Mouse (Mus musculus): Measurements from ENCODE around the gene Tnip3.

Tnip3 gene

DNA sequence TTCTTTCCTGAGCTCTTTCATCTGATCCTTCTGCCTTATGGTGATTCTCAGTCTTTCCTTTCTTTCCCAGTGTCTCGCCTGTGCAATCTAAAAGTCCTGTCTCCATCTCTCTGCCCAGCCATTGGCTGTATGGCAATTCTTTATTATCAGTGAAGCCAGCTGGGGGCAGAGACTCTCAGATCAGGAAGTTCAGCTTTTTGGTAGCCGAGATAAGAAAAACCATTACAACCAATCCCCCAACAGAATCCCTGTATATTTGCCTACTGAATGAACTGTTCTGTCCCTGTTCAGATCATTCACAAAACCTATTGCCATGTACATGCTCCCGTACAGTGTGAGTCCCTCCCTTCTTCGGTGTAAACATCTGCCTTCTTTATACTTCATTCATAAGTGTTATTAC lies 57.9 kb downstream of the Tnip3 start:
- ATAC-seq (ENCODE audit: insufficient number of reproducible peaks, low FRiP score, low TSS enrichment) = no peak

DNA sequence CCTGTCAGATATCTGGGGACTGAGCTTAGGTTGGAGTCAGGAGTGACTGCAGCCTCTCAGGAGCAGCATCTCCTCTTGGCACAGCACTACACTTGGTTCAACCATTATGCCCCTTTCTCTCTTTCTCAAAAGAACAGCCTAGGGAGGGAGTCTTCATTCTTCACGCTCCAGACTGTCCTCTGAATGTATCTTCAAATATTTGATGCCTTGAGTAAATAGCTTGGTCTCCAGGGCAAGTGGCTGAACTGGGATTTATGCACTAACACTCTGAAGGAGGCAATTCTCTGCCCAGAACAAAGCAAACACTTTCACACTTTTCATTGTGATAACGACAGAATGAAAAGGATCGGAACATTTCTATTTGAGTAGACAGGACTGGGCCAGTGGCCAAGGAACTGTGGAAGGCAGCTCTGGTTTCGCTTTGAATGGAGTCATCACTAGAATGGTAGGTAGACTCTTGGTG lies 59.8 kb downstream of the Tnip3 start:
- no peak for ATAC-seq (ENCODE audit: insufficient number of reproducible peaks, low FRiP score, low TSS enrichment)

DNA sequence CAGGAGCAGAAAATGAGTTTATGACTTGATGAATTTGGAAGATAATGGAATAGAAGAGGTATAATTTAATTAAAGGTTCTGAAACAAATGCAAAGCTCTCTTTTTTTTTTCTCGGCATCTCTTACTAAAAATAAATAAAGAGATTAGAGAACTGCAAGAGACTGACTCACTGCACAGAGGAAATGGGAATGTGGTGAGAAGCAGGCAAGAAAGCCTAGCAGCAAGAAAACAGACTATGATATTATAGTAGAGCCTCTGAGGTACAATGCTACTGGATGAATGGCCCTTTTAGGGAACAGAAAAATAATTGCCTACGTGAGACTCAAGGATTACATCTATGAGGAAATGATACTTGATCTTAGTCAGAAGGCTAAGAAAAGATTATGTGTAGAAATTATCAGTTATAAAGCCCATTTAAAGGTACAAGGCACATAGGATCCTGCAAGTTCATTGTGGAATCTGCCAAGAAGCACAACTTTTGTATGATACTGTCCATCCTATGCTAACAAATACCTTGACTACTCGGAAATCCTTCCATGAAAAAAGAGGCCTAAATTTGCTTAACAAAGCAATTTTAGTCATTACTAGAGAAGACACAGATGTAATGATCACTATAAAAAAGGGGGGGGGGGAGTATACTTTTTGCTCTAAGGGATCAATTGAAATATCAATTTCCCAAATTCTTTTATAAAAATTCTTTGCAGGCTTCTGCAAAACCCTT lies 60.4 kb downstream of the Tnip3 start:
- ATAC-seq (ENCODE audit: insufficient number of reproducible peaks, low FRiP score, low TSS enrichment) = no peak

DNA sequence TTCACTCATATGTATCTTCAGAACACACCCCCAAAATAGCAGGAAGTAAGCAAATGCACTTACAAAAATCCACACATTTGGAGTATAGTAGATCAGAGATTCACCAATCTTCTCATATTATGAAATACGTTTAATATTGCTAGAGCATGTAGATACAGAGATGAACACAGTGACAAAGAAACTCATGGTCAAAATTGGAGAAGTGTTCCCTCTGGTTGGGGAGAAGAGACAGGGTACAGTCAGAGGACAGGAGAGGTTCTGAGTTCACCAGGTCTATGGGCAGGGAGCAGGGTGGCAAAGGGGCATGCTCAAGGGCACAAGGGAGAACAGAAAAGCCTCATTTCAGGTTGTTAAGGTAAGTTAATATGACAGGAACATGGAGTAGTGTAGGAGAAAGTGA lies 63.7 kb downstream of the Tnip3 start:
- ATAC-seq (ENCODE audit: insufficient number of reproducible peaks, low FRiP score, low TSS enrichment) = no peak

DNA sequence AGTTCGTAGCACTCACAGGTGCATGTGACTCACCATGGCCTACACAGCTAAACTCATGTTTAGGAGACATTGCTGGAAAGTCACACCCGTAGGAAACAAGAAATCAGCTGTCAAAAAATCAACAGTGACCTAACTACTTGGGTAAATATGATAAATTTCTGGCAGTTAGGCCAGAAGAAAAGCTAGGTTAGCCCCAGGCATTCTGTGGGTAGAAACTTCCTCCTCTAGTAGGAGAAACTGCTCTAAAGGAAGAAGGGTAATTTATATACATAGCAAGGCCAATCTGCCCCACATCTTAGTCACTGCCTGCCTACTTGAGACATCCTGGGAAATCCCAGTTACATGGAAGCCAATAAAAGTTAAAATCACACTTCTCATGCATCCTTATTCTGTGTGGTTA lies 64.9 kb downstream of the Tnip3 start:
- ATAC-seq (ENCODE audit: insufficient number of reproducible peaks, low FRiP score, low TSS enrichment) = no peak

DNA sequence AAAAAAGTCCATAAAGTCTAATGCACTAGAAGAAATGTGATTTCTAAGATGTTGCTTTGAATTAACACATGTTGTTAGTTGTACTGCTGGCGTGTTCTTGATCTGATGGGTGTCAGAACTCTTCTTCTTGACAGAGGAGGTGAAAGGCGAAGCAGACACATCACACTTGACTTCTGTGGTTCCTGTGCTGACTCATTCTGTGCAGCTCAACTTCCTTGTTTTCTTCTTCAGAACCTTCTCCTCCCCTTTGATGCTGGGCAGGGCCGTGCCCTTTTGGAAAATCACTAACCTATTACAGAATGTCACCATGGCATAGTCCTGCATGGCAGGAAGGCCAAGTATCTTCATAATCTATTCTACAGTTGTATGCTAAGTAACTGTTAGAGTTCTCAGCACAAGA lies 69.1 kb downstream of the Tnip3 start:
- ATAC-seq (ENCODE audit: insufficient number of reproducible peaks, low FRiP score, low TSS enrichment) = no peak

DNA sequence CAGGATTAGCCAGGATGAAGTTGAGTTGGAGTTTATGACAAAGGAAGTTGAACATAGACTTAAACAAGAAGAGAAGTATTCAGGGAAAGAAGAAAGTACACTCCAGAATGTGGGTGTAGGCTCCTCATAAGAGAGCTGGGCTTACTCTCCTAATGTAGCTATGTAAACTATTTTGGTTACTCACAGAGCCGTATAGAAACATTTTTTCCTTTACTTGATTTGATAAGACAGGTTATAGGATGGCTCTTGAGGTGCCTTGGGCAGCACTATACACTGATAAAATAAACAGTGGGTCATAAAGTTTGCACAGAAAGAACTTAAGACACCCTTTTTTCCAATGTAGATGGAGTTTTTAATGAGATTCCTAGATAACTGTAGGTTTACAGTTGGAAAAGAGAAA lies 70.3 kb downstream of the Tnip3 start:
- ATAC-seq (ENCODE audit: insufficient number of reproducible peaks, low FRiP score, low TSS enrichment) = no peak

DNA sequence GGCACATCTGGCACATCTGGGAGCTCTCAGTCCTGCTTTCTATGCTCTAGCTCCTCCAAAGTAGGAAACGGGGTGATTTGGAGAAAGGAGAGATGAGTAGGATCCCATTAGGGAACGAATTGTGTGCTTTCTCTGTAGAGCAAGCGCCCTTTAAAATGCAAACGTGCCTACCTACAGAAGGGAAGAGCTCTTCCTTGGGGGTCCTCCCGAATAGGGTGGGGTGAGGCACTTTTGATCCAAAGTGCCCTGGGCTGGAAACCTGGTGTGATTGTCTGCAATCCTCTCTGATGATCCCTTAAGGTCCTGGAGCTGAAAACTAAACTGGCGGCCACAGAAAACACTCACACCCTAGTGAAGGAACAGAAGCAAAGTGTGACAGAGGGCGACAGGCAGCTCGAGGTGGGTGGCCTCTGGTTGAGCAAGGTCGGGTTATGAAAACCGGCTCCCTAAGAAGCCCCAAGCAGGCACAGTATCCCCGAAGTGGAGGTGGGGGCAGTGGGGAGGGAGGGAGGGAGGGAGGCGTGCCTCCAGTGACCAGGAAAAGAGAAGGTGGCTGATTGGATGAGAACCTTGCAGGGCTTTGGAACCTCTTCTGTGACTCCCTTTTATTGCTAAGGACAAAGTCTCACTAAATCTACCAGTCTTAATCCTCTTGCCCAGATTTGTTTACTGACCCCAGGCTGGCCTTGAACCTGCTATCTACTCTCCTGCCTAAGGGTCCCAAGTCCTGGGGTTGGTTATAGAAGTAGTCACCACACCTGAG lies 72.1 kb downstream of the Tnip3 start:
- ATAC-seq (ENCODE audit: insufficient number of reproducible peaks, low FRiP score, low TSS enrichment) = no peak

DNA sequence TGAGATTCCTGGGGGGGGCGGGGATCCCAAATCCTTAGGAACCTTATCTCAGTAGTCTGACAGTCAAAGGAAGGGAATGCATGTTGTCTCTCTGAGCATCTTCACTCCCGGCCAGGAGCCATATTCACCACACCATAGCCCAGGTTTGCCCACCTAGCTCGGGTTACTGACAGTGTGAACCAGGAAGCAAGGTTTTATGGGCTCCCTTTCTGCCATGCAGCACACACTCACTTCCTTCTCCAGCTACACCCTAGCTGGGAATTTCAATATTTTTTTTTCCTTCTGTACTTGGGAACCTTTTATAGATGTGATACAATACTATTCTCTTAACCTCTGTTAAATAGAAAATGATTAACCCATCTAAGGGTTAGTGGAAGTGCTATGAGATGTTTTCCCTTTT lies 73.4 kb downstream of the Tnip3 start:
- ATAC-seq (ENCODE audit: insufficient number of reproducible peaks, low FRiP score, low TSS enrichment) = no peak

DNA sequence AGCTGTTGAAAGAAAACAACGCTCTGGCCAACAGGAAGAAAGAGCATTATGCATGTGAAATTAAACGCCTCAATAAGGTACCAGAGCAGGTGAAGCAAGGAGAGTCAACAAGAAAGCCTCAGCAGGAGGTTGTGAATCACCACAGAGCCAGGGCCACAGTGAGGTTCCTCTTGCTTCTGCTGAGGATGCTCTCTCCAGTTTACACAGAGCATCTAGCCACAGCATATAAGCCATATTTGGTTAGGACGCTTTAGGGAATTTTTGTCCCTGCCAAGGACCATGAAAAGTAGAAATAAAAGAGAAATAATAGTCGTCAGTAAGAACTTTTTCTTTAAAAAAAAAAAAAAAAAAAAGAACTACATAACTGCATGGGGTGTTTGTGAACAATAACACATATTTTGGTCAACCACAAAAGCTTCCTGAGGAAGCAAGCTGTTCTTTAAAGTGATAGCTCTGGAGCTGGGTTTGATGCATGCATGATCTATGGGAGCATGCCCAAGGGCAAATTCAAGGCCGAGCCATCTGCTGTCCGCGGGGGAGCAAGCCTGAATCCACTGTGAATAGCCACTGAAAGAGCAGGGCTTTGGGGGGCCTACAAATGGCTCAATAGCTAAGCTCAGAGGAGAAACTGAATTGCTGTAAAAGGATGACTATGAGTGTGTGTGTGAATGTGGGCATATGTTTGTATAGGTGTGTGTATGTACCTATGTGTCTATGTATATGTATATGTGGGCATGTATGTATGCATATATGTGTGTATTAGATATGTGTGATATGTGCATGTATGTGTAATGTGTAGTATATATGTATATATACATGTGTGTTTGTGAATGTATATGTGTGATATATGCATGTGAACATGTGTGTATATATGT lies 75.0 kb downstream of the Tnip3 start:
- ATAC-seq (ENCODE audit: insufficient number of reproducible peaks, low FRiP score, low TSS enrichment) = no peak

DNA sequence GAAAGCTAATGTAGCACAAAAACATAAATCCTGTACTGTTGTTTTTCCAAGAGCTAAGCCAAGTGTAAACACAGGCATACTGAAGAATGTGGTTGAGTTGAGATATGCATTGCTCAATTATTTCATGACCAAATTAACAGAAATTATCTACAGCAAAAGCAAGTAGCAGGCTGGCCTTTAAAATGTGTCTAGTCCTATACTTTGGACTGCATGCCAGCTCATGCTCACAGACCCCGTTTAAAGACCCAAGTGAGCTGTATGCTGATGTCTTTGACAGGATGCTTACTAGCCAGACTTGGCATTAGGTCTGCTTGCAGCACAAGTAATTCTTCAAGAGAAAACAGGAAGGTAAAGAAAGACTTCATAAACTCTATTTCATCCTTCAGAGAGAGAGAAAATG lies 75.8 kb downstream of the Tnip3 start:
- ATAC-seq (ENCODE audit: insufficient number of reproducible peaks, low FRiP score, low TSS enrichment) = no peak

DNA sequence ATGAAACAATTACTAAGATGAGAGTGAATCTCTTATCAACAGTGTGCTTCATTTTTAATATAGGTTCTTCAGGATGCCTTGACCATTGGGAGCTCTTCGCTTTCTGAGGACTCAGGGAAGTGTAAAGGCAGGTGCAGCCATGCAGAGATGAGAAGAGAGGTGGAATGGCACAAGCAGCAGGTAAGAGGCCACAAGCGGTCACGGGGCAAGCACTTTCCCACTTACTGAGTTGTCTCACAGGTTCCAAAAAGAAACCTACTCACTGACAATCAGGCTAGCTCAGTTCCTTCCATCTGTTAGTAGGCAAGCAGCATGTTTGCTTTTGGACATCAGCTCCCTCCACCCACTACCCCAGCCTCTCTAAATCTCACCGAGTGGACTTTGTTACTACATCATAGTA lies 80.7 kb downstream of the Tnip3 start:
- ATAC-seq (ENCODE audit: insufficient number of reproducible peaks, low FRiP score, low TSS enrichment) = no peak

DNA sequence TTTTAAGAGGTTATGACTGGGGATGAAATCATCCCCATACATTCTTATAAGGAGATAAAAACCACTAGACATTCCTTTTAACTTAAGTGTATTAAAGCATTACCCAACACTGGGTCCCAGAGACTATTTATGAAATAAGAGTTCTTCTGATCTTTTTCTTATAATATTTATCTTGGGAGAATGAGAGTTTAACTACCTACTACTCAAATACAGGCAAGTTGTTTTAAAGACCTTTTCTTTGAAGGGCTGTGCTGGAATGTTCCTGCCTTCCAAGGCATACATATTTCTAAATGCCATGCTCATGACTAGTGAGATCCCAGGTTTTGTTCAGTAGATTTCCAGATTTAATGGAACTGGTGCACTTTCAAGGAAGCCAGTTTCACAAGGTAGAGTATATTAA lies 81.8 kb downstream of the Tnip3 start:
- ATAC-seq (ENCODE audit: insufficient number of reproducible peaks, low FRiP score, low TSS enrichment) = no peak

DNA sequence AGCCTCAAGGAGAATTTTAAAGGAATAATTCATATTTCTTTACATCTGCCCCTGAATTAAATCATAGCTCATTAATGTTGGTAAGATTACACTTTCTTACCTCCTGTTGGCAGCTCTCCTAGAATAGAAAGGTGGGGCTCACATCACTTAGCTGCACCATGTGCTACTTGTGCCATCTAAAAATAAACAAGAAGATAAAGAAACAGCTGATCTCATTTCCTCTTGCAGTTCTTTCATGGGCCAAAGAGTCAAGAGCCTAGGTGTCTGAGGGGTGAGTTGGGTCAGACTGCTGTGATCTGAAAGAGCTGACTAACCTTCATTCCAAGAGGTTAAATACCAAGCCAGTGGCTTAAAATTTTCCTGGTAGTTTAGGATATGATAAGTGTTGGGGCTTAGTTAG lies 86.7 kb downstream of the Tnip3 start:
- ATAC-seq (ENCODE audit: insufficient number of reproducible peaks, low FRiP score, low TSS enrichment) = no peak

DNA sequence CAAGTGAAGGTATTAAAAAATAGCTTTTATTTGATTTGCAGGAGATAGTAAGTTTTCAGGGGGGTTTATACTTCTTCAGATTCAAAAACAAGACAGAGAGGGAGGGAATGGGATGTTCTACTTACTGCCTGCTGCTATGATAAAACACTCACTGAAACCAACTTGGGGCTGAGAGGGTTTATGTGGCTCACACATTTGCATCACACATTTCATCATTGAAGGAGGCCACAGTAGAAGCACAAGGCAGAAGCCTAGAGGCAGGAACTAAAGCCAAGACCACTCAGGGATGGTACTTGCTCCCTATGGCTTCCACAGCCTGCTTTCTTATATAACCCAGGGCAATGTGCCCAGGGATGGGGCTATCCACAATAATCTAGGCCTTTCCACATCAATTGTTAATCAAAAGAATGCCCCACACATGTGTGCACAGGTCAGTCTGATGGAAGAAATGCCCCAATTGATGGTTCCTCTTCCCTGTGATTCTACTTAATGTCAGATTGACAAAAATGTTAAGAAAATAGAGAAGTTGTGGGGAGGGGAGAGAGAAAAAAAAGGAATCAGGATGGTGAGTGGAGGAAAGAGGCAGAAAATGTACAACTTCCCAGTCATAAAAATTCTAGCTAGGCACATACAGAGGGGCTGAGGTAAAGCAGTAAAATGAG lies 88.9 kb downstream of the Tnip3 start:
- no peak for ATAC-seq (ENCODE audit: insufficient number of reproducible peaks, low FRiP score, low TSS enrichment)

DNA sequence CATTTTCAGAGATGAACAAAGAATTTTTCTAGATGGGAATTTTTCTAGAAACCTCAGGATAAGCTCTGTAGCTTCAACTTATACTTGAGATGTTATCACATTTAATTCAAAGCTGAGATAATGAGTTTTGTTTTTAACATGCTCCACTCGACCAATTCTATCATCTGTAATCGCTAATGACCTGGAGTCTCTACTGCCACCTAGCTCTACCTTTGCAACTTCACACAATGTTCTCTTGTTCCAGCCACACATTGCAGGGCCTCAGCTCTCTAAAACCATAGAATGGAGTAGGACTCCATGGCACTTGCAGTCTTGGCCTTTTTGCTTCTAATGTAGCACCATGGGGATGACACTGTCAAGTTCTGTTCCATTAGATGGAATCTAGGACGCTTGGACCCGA lies 90.5 kb downstream of the Tnip3 start:
- ATAC-seq (ENCODE audit: insufficient number of reproducible peaks, low FRiP score, low TSS enrichment) = no peak

DNA sequence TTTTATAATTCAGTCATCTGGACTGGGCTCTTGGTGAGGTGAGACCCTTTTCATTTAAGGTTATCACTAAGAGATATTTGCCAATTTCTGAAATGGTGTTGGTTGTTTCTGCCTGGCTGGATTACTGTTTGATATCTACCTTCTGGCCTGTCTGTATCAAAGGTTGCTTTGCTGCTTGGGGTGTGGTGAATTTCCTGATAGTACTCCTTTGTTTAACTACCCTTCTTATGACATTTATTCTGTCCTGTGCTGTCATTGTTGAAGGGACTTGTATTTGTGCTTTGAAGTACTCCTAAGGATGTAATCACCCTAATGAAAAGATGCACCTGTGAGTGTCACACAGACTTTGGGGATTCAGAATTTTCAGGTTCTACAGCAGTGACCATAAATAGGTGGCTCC lies 96.1 kb downstream of the Tnip3 start:
- ATAC-seq (ENCODE audit: insufficient number of reproducible peaks, low FRiP score, low TSS enrichment) = no peak

DNA sequence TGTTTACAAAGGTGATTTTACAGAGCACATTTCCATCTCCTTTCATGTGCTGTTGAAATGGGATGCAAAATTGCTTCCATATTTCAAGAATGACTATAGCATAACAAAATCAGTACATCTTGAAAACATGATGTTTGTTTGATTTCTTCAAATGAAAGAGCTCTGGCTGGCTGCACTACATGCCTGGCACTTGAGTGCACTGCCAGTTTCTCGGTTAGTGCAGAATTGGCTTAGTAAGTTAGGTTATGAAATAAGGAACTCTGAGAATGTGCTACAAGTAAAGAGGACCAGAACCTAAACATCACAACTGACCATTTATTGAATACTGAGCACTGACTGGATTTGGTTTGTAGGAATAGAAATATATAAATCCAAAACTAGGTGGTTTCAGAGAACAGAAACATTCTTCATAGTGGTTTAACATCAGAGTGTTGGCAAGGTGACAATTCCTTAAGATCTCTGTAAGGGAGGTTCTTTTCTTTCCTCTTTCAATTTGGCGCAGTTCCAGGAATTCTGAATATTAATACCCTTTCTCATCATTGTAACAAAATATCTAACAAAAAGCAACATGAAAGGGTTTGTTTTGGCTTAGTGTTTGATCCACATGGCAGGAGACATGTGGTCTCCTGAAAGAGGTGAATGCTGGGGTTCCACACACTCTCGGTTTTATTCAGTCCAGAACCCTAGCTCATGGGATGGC lies 98.1 kb downstream of the Tnip3 start:
- ATAC-seq (ENCODE audit: insufficient number of reproducible peaks, low FRiP score, low TSS enrichment) = no peak

DNA sequence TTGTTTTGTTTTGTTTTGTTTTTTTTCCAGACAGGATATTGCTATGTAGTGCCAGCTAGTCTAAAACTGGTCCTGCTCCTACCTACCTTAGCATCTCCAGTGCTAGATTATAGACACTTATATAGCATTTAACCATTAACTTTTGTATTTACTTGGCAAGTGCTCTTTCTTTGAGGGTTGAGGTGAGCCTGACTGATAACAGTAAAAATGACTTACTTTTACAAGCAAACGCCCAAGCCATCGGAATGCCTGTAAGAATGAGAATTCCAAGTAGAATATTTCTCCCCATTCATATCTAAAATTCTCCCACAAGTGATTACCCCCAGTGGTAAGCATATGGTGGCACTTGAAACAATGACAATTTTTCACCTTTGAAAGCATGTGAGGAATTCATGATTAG lies 105.5 kb downstream of the Tnip3 start:
- no peak for ATAC-seq (ENCODE audit: insufficient number of reproducible peaks, low FRiP score, low TSS enrichment)

DNA sequence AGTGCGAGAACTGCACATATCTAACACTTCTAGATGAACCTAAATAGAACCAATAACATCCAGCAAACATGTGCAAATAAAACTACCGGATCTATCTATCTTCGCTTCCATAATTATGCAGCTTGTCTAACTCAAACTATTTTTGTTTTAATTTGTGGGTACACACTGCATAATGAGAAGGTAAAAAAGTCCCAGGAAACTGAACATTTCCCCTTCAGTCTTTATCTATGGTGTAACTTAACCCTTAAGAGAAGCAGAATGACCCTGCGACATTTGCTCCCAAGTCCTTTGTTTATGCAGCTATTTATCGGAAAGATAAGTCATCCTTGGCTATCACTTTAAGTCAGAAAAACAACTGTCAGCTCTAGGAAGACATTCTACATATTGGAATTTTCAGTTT lies 107.1 kb downstream of the Tnip3 start:
- no peak for ATAC-seq (ENCODE audit: insufficient number of reproducible peaks, low FRiP score, low TSS enrichment)

Data from cerebellum, adult (tissue).